15 mouse cellular contexts compared by ENCODE assay signal in genomic region chr12:75537019-75537672, GRCm38 (mm10). TPM values are rescaled to one million over a fixed set of nuclear protein-coding genes. Genes with fewer than 3 reads are reported as not detected.
DNase-seq lines count a peak whose midpoint lies in the region; ATAC-seq and TF ChIP-seq lines count a peak whose summit lies in the region.
"Had no signal": no experiment of that assay in that cellular context is flagged by ENCODE, and none has a peak within 500 bp of the region (broad histone marks: within the 10 kb centered on the region; RNA-seq: fewer than 3 reads in every experiment).

No protein-coding gene starts in this region.

- no peak overlapping the region for H3K4me3 ChIP-seq in heart, embryonic 12.5 days
- no peak overlapping the region for H3K4me3 ChIP-seq in liver, embryonic 11.5 days (ENCODE audit: low read depth, low read length)
- no peak overlapping the region for H3K4me3 ChIP-seq in stomach, postnatal 0 days (ENCODE audit: low read depth, low read length)
- H3K4me3 ChIP-seq: embryonic facial prominence, embryonic 12.5 days; limb, embryonic 15.5 days had no signal

- 45% methylated on average over 7 of the region's 7 CpGs for WGBS in heart, embryonic 12.5 days
- WGBS in liver, embryonic 11.5 days = 51% methylated on average over 7 of the region's 7 CpGs
- 27% methylated on average over 7 of the region's 7 CpGs for WGBS in stomach, postnatal 0 days

- H3K27ac ChIP-seq in heart, embryonic 12.5 days (ENCODE audit: poor library complexity, severe bottlenecking) = peak overlapping the region; percentile 47
- H3K27ac ChIP-seq in liver, embryonic 11.5 days (ENCODE audit: low read depth, low read length) = no peak overlapping the region
- peak overlapping the region; percentile 35; the same call in 1 of the 2 replicates for H3K27ac ChIP-seq in stomach, postnatal 0 days (replicated peaks)
- H3K27ac ChIP-seq: embryonic facial prominence, embryonic 12.5 days; hindbrain, embryonic 14.5 days; limb, embryonic 15.5 days had no signal

- no peak overlapping the region for H3K9ac ChIP-seq in heart, embryonic 12.5 days
- no peak overlapping the region for H3K9ac ChIP-seq in liver, embryonic 11.5 days (ENCODE audit: low read depth, low read length)
- H3K9ac ChIP-seq in stomach, postnatal 0 days (ENCODE audit: low read length) = no peak overlapping the region
- H3K9ac ChIP-seq: embryonic facial prominence, embryonic 12.5 days; hindbrain, embryonic 14.5 days; limb, embryonic 15.5 days had no signal

- intact Hi-C loops in heart, postnatal 25 days (cut with DNase I) = no loop called here
- intact Hi-C loops in left cerebral cortex, postnatal 14 days (cut with DNase I) = no loop called here

- TF ChIP-seq CTCF in stomach, postnatal 0 days (IDR thresholded peaks at IDR 0.05; ENCODE audit: low read depth) = no peak

- no peak for DNase-seq in heart, postnatal 25 days (ENCODE audit: low spot score)
- DNase-seq in lung, postnatal 36 days = peak; percentile 44
- DNase-seq in lung, postnatal 14 days = no peak
- DNase-seq in liver, embryonic 11.5 days (ENCODE audit: low spot score) = no peak
- peak; percentile 58 for DNase-seq in stomach, postnatal 0 days (ENCODE audit: low spot score)
- DNase-seq in embryo, embryonic 10 days (ENCODE audit: low spot score) = no peak
- DNase-seq in left cerebral cortex, postnatal 14 days (ENCODE audit: low spot score in 2 of 2) = no peak
- DNase-seq: cerebellum, postnatal 25 days; kidney, adult 8-10 months; right cerebral cortex, postnatal 25 days; thymus, postnatal 25 days had no signal

- no peaks in the 10 kb centered on the region for H3K9me3 ChIP-seq in heart, embryonic 12.5 days (replicated peaks)
- H3K9me3 ChIP-seq in liver, embryonic 11.5 days (ENCODE audit: control insufficient read depth, low read length) = no peaks in the 10 kb centered on the region
- no peaks in the 10 kb centered on the region for H3K9me3 ChIP-seq in stomach, postnatal 0 days (ENCODE audit: control insufficient read depth, low read length)
- H3K9me3 ChIP-seq: embryonic facial prominence, embryonic 12.5 days; limb, embryonic 15.5 days had no signal

- no peaks in the 10 kb centered on the region for H3K36me3 ChIP-seq in heart, embryonic 12.5 days
- no peaks in the 10 kb centered on the region for H3K36me3 ChIP-seq in liver, embryonic 11.5 days (ENCODE audit: control insufficient read depth, insufficient read depth, low read length)
- no peaks in the 10 kb centered on the region for H3K36me3 ChIP-seq in stomach, postnatal 0 days (ENCODE audit: control insufficient read depth, insufficient read depth, low read length)
- H3K36me3 ChIP-seq: embryonic facial prominence, embryonic 12.5 days; limb, embryonic 15.5 days had no signal

- H3K4me2 ChIP-seq in heart, embryonic 12.5 days = 0 out of 2 replicates have a peak overlapping the region, but pooled peaks have one; percentile 21
- peak overlapping the region; percentile 17; the same call in 1 of the 2 replicates for H3K4me2 ChIP-seq in liver, embryonic 11.5 days
- H3K4me2 ChIP-seq in stomach, postnatal 0 days (replicated peaks; ENCODE audit: low read depth) = 0 out of 2 replicates have a peak overlapping the region, but pooled peaks have one; percentile 14
- H3K4me2 ChIP-seq: embryonic facial prominence, embryonic 12.5 days; hindbrain, embryonic 14.5 days; limb, embryonic 15.5 days had no signal

- no peak for ATAC-seq in heart, embryonic 12.5 days (ENCODE audit: insufficient number of reproducible peaks, low FRiP score)
- no peak; the same call in 1 of the 2 replicates for ATAC-seq in liver, embryonic 11.5 days (replicated peaks; ENCODE audit: low FRiP score)
- peak; percentile 55 for ATAC-seq in stomach, postnatal 0 days (ENCODE audit: low FRiP score, low TSS enrichment)

- peaks cover 51% of the 10 kb centered on the region for H3K4me1 ChIP-seq in heart, embryonic 12.5 days (replicated peaks)
- peaks cover 21% of the 10 kb centered on the region for H3K4me1 ChIP-seq in liver, embryonic 11.5 days (replicated peaks; ENCODE audit: control insufficient read depth, insufficient read depth, low read length)
- H3K4me1 ChIP-seq in stomach, postnatal 0 days (replicated peaks; ENCODE audit: control insufficient read depth, insufficient read depth) = no peaks in the 10 kb centered on the region; the same call in none of the 2 replicates

- no peaks in the 10 kb centered on the region for H3K27me3 ChIP-seq in heart, embryonic 12.5 days (replicated peaks)
- H3K27me3 ChIP-seq in liver, embryonic 11.5 days (replicated peaks; ENCODE audit: control insufficient read depth, insufficient read depth, low read length) = no peaks in the 10 kb centered on the region
- no peaks in the 10 kb centered on the region for H3K27me3 ChIP-seq in stomach, postnatal 0 days (ENCODE audit: control insufficient read depth, insufficient read depth, low read length)
- H3K27me3 ChIP-seq: embryonic facial prominence, embryonic 12.5 days; limb, embryonic 15.5 days had no signal

- no peak for TF ChIP-seq EP300 in stomach, postnatal 0 days (optimal IDR thresholded peaks at IDR 0.05)

RNA-seq across cellular contexts. Expression of gene Ppp2r5e, which starts 58.9 kb away (rescaled TPM):
- 12.1 and 12.7 TPM in 2 replicates for polyA plus RNA-seq in heart, embryonic 12.5 days (2016; fragmentation: Nextera tagmentation; extraction: Ambion mirVana)
- total RNA-seq in heart, postnatal 25 days (2021) = 10 to 100 TPM; 32.0 to 33.8 TPM
- 10.0 and 10.7 TPM in 2 replicates for polyA plus RNA-seq in liver, embryonic 11.5 days (2014; fragmentation: Nextera tagmentation; extraction: Ambion mirVana)
- 8.3 and 8.9 TPM in 2 replicates for polyA plus RNA-seq in stomach, postnatal 0 days (2015; fragmentation: Nextera tagmentation; extraction: Ambion mirVana)
- total RNA-seq in left cerebral cortex, postnatal 14 days (2021) = 10 to 100 TPM; 83.1 to 84.3 TPM

Comparison
In these comparisons a context has a peak if more than half of its experiments do, and no peak if none do; other contexts are left out.
1. DNase-seq: peak in lung, postnatal 36 days (single experiment) and stomach, postnatal 0 days (single experiment); none in heart, postnatal 25 days (single experiment), lung, postnatal 14 days (single experiment), liver, embryonic 11.5 days (single experiment), embryo, embryonic 10 days (single experiment) and left cerebral cortex, postnatal 14 days (0 of 2).
2. Peak in every context shown above with its lines, with median percentiles within 50 percentile points of each other: H3K4me2 ChIP-seq.